Mouse (Mus musculus) kidney, postnatal 10 days (tissue): ENCODE data around the gene Rhoc.
"Not testable (repeated sequence)": the region's sequence is repeated elsewhere in the genome, so short reads cannot be mapped to it uniquely, and the experiment has no call there.

ENCODE experiments used
- DNase-seq: peaks from one replicate; pipeline ENCODE4 v3.0.0; 2021; ENCODE audit warnings: mixed read lengths

Rhoc gene

DNA sequence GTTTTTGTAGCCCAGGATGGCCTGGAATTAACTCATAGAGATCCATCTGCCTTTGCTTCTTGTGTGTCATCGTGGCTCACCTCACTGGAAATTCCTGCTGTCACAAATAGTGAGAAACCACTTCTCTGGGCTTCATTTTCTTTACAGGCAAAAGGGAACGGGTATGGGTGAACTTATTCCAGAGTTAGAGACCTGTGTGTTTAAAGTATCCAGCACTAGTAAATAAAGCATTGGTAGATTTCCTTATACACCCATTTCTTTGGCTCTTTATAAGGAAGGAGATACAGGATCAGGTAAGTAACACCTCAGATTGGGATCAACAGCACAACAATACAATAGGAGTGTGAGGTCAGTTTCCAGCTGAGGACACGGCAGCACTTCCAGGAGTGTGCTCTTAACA lies at the start of gene Rhoc:
TSS of gene Rhoc (plus strand) at position 301 of the 400 bp plus-strand sequence.
- no peak for DNase-seq

DNA sequence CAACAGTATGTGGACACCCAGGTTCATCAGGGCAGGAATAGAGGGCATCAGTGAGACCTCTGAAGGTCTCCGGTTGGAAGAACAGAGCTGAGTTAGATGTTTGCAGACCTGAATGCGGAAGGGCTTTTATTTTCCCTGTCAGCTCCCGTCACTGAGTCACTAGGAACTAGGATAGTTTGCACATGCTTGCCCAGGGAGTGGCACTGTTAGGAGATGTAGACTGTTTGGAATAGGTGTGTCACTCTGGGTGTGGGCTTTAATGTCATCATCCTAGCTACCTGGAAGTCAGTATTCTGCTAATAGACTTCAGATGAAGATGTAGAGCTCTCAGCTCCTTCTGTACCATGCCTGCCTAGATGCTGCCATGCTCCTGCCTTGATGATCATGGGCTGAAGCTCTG lies 46.2 kb upstream of the Rhoc start:
- no peak for DNase-seq

- DNase-seq, result no peak
These were observed 45.0 kb upstream of the Rhoc start for GRCm38 (mm10) chr3:104743161-104743560.

GRCm38 (mm10) chr3:104743864-104744263 lies 44.3 kb upstream of the Rhoc start:
- no peak for DNase-seq

GRCm38 (mm10) chr3:104752845-104753244 lies 35.3 kb upstream of the Rhoc start:
- peak; percentile 19 for DNase-seq

DNA sequence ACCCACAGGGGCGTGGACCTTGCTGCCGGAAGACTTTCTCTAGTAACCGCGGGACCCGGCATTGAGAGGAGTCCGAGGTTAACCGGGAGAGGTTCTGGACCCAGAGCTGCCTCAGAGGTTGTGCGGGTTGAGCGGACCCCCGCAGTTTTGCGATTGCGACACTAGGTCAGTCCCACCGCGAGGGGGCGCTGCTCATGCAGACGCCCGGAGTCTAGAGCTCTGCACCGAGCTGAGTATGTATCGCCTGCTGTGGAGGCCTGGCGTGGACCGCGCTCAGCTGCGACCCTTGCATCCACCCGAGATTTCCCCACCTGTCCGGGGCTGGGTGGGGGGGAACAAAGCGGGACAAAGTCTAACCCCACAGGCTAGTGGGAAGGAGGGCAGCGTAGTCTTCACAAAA lies 29.8 kb upstream of the Rhoc start:
- DNase-seq, result peak; percentile 83

- DNase-seq, result no peak
These were observed 29.3 kb upstream of the Rhoc start for GRCm38 (mm10) chr3:104758869-104759268.

GRCm38 (mm10) chr3:104762103-104762863 lies 25.9 kb upstream of the Rhoc start:
- not testable (repeated sequence) for DNase-seq

DNA sequence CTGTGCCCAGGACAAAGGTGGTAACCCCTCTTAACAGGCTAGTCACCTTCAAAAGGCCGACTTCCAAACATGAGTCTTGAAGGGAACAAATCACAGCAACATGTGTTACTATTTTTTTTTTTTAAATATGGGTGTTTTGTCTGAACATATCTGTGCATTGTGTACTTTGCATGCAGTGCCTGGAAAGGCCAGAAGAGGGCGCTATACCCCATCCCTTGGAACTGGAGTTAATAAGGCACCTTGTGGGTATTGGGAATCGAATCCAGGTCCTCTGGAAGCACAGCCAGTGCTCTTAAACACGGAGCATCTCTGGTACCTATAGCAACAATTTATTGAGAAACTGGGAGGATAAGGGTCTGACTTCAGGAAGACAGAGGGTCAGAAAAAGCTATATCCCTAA lies 23.2 kb upstream of the Rhoc start:
- DNase-seq, result peak; percentile 46

- no peak for DNase-seq
These were observed 21.0 kb upstream of the Rhoc start for GRCm38 (mm10) chr3:104767141-104767540.

GRCm38 (mm10) chr3:104767716-104768115 lies 20.5 kb upstream of the Rhoc start:
- DNase-seq, result no peak

GRCm38 (mm10) chr3:104769135-104769534 lies 19.0 kb upstream of the Rhoc start:
- no peak for DNase-seq

DNA sequence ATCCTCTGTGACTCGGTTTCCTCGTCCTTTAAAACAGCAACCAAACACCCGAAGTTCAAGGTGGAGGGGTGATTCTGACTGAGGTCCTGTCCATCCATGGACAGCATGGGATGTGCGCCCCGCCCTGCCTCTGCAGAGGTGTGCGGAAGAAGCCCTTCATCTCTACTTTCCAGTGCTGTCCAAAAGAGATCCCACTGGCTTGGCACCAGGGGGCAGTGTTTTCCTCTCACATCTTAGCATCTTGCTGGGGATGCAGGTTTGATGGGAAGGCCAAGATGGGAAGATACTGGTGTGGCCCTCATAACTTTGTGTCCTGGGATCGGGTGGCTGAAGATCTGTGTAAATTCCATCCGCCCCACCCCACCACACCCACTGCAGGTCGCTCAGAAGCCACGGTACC lies 18.1 kb upstream of the Rhoc start:
- DNase-seq, result peak; percentile 72

DNA sequence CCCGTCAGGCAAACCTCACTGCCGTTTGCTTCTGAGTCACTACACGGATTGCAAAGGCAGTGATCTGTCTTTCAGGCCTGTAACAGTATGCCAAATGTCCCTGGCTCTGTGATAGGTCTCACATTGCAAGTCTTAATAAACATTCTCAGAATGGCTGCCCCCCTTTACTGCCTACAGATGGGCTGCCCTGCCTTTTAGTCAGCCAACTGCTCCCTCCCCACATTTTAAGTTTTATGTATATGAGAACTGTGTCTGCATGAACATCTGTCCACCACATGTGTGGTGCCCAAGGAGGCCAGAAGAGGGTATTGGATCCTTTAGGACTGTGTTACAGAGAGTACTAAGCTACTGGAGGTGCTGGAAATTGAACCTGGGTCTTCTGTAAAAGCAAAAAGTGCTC lies 17.3 kb upstream of the Rhoc start:
- DNase-seq, result no peak

DNA sequence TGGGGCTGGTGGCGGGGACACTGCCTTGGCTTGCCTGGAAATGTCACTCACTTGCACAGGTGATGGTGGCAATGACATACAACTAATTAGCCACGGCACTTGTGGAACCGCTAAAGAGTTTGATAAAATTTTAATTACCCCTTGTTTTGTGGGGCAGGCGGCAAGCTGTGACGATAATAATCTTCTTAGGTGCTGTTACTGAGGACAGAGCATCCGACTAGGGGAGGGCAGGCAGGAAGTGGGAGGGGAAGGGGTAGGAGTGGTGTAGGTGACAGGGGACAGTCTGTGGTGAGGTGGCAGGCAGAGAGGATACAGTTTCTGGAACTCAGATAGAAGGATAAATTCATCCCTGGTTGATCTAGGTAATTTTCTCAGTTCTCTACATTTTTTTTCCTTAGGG lies 16.7 kb upstream of the Rhoc start:
- no peak for DNase-seq

- no peak for DNase-seq
These were observed 14.9 kb upstream of the Rhoc start for GRCm38 (mm10) chr3:104773301-104773700.

- DNase-seq, result peak; percentile 63
These were observed 10.8 kb upstream of the Rhoc start for GRCm38 (mm10) chr3:104777342-104777741.

GRCm38 (mm10) chr3:104779949-104780348 lies 8.2 kb upstream of the Rhoc start:
- DNase-seq, result peak; percentile 79

DNA sequence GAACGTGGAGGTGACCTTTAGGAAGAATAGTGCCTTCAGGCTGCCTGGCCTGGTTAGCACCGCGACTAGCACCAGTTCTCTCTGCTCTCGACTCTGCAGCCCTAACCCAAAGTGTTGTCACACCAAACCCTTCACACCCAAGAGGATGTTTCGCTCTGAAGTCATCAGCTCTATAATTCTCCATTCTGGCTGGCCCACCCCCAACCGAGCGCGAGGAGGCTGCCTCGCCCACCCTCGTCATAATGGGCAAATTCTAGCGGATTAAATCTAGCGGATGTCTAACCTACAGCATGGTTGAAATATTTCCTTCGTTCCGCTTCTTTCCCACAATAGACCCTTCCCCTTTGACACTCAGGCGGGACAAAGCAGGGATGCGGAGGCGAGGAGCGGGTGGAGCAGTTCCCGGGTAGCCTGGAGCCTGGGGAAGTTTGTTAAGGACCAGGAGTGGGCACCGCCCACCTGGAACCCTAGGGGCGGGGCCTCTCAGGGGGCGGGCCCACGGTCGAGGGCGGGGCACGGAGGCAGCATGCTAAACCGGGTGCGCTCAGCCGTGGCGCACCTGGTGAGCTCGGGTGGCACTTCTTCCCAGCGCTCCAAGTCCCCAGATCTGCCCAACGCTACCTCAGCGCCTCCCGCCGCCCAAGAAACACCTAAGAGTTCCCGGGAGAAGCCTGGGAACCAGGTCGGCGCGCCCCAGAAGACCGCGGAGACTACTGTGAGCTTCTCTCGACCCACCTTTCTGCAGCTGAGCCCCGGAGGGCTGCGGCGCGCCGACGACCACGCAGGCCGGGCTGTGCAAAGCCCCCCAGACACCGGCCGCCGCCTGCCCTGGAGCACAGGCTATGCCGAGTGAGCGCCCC lies 7.4 kb upstream of the Rhoc start, which contains the start of gene Ppm1j:
TSS of gene Ppm1j (plus strand) at position 496 of the 860 bp plus-strand sequence.
- DNase-seq, result peak; percentile 88

DNA sequence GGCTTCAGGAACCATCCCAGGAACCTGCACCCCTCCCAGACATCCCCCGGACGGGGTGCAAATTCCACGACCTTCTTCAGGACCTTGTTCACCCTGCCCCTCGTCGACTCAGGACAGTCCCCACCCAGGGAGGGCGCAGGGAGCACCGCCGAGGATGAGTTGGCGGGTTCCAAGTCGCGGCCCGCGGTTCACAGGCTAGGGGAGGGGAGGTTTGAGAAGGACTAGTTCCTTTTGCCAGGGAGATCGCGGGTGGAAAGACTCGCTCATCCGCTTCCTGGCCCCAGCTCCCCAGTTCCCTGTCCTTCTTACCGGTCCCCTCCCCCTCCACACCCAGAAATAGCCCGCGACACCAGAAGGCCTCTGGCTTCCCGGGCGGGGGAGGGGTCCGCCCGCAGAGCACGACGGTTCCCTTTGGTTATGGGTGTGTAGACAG lies 6.7 kb upstream of the Rhoc start, which contains the start of gene Fam19a3:
TSS of gene Fam19a3 (minus strand) at position 370 of the 433 bp plus-strand sequence.
- DNase-seq, result peak; percentile 66

DNA sequence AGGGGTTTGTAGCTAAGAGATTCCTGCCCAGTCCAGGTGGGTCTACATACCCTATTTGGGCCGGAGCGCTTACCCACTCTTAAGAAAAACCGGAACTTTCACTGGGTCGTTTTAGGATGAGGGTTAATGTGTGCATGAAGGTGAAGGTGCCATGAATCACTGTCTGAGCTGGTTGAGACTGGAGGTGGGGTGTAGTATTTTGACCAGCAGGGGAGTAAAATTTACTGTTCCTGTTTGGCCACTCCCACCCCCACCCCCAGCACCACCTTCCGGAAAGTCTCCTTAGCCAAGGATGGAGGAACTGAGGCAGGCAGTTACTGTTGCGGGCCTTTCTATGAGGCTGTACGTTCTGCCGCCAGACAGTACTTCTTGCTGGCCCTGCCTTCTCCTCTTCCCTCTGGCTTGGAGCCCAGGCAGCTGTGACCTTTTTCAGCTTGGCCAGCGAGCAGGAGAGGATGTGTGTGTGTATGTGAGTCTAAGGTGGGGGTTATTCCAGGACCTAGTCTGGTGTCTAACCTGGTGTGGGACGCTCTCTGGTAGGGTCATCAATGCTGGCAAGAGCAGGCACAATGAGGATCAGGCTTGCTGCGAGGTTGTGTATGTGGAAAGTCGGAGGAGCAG lies 6.0 kb upstream of the Rhoc start:
- peak; percentile 86 for DNase-seq

- DNase-seq, result peak; percentile 36
These were observed 4.1 kb upstream of the Rhoc start for GRCm38 (mm10) chr3:104783971-104784500.

GRCm38 (mm10) chr3:104785284-104785683 lies 2.9 kb upstream of the Rhoc start:
- DNase-seq, result no peak
